Mouse (Mus musculus) heart, embryonic 12.5 days (tissue): ENCODE results near the gene Sorcs2. TPM values are rescaled to one million over a fixed set of nuclear protein-coding genes. Genes with fewer than 3 reads are reported as not detected.

ENCODE experiments used
- ATAC-seq: fragments of 200-750 bp; cut with Nextera tagmentation; 2 replicates; pipeline ENCODE4 v1.8.0; 2017; ENCODE audit warnings: moderate TSS enrichment, moderate library complexity; ENCODE audit not compliant: insufficient number of reproducible peaks, low FRiP score
- H3K27ac ChIP-seq: fragments of 300-500 bp; sonication (generic); 2 replicates; pipeline ENCODE4 v1.5.1; 2016; ENCODE audit warnings: mild to moderate bottlenecking, moderate library complexity; ENCODE audit not compliant: poor library complexity, severe bottlenecking
- H3K27me3 ChIP-seq: fragments of 300-500 bp; sonication (generic); replicated peaks from 2 replicates; pipeline ENCODE4 v1.6.1; 2016; ENCODE audit warnings: mild to moderate bottlenecking, moderate library complexity
- H3K36me3 ChIP-seq: fragments of 300-500 bp; sonication (generic); 2 replicates; pipeline ENCODE4 v1.6.1; 2016; ENCODE audit warnings: mild to moderate bottlenecking, moderate library complexity
- H3K4me1 ChIP-seq: fragments of 300-500 bp; sonication (generic); replicated peaks from 2 replicates; pipeline ENCODE4 v1.6.1; 2016; ENCODE audit warnings: mild to moderate bottlenecking
- H3K4me2 ChIP-seq: fragments of 300-500 bp; sonication (generic); 2 replicates; pipeline ENCODE4 v1.6.1; 2016; ENCODE audit warnings: mild to moderate bottlenecking, moderate library complexity
- H3K4me3 ChIP-seq: fragments of 300-500 bp; sonication (generic); 2 replicates; pipeline ENCODE4 v1.5.1; 2016; ENCODE audit warnings: mild to moderate bottlenecking
- H3K9ac ChIP-seq: fragments of 300-500 bp; sonication (generic); 2 replicates; pipeline ENCODE4 v1.6.1; 2016; ENCODE audit warnings: mild to moderate bottlenecking, moderate library complexity
- H3K9me3 ChIP-seq: fragments of 300-500 bp; sonication (generic); replicated peaks from 2 replicates; pipeline ENCODE4 v1.6.1; 2016; ENCODE audit warnings: mild to moderate bottlenecking, moderate library complexity
- WGBS: fragments of 180-500 bp; shearing (Covaris S2); methylation state at CpG from one replicate; pipeline ENCODE4 v1.1.7; 2016; 5-methylcytosine and 5-hydroxymethylcytosine counted together
- polyA plus RNA-seq: library from polyadenylated mRNA; unstranded; fragments of >200 nt; fragmentation: Nextera tagmentation; extraction: Ambion mirVana; gene quantifications from 2 replicates; pipeline ENCODE4 v1.2.1, GENCODE M21; 2016

Gene Sorcs2
- polyA plus RNA-seq, 1 experiment from 2014 or later, result 12.4 TPM

DNA sequence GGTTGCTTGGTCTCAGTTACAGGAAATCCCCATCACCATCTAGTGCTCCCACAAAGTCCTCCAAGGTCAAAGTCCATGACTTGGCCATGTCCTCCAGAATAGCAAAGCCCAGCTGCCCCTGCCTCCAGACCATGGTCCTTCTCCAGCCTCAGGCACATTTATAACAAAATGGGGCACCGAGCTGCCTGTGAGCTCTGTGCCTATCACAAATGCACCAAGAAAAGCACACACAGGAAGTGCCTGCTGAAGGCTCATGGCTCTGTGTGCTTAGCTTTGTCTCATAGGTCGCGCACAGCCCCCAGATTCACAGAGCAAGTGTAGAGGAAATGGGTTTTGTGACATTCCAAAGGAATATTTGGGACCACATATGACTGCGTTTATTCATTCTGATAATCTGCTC lies 39.8 kb downstream of the Sorcs2 start:
- no peaks in the 10 kb centered on the region for H3K27me3 ChIP-seq
- WGBS, result 35% methylated on average over 4 of the region's 4 CpGs
- H3K4me1 ChIP-seq, result peaks cover 87% of the 10 kb centered on the region
- no peaks in the 10 kb centered on the region for H3K9me3 ChIP-seq
- ATAC-seq, result no peak
- peak overlapping the region; percentile 26; the same call in 1 of the 2 replicates for H3K9ac ChIP-seq
- peak overlapping the region; percentile 77 for H3K27ac ChIP-seq
- no peak overlapping the region for H3K4me3 ChIP-seq
- H3K4me2 ChIP-seq, result no peak overlapping the region
- no peaks in the 10 kb centered on the region for H3K36me3 ChIP-seq

DNA sequence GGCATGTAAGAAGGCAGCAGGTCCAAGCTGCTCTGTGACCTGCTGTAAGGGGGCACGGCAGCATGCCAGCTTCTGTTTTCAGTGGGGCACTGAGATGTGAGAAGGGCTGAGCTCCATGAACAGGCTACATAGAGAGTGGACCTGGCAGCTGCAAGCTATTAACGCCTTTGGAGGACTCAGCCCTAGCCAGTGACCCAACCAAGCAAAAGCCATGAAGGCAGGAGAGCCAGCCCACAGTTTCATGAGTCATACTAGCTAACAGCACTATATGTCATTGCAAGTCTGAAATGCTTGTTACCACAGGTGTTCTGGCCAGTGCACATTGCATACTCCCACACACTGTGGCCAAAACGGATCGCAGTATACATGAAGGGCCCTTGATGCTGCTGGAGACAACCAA lies 41.3 kb downstream of the Sorcs2 start:
- Histone ChIP-seq H3K9ac (no peak overlapping the region), H3K9me3 (no peaks in the 10 kb centered on the region), H3K27me3 (no peaks in the 10 kb centered on the region), H3K4me2 (no peak overlapping the region), H3K36me3 (no peaks in the 10 kb centered on the region), H3K4me3 (no peak overlapping the region), H3K4me1 (peaks cover 75% of the 10 kb centered on the region), H3K27ac (no peak overlapping the region)
- 83% methylated on average over 4 of the region's 4 CpGs for WGBS
- no peak for ATAC-seq

DNA sequence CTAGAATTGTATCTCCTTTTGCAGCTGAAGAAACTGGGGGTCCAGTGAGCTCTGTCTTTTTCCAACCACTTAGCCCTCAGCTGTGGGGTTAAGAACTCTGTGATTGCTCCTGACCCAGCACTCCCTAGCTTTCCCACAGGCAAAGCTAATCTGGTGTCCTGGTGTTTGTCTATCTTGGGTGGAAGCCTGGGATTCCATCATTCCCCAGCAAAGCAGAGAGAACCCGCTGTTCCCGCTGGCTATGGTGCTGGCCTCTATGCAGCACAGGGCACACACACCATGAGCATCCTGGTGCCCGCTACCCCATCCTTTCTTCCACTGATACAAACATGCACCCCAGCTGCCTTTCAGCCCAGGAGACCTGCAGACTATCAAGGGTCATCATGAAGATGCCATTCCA lies 42.3 kb downstream of the Sorcs2 start:
- no peaks in the 10 kb centered on the region for H3K27me3 ChIP-seq
- no peaks in the 10 kb centered on the region for H3K36me3 ChIP-seq
- no peak for ATAC-seq
- no peaks in the 10 kb centered on the region for H3K9me3 ChIP-seq
- H3K4me2 ChIP-seq, result no peak overlapping the region
- H3K4me3 ChIP-seq, result no peak overlapping the region
- H3K9ac ChIP-seq, result no peak overlapping the region
- H3K4me1 ChIP-seq, result peaks cover 66% of the 10 kb centered on the region
- 0 out of 2 replicates have a peak overlapping the region, but pooled peaks have one; percentile 0 for H3K27ac ChIP-seq
- 48% methylated on average over 3 of the region's 3 CpGs for WGBS

DNA sequence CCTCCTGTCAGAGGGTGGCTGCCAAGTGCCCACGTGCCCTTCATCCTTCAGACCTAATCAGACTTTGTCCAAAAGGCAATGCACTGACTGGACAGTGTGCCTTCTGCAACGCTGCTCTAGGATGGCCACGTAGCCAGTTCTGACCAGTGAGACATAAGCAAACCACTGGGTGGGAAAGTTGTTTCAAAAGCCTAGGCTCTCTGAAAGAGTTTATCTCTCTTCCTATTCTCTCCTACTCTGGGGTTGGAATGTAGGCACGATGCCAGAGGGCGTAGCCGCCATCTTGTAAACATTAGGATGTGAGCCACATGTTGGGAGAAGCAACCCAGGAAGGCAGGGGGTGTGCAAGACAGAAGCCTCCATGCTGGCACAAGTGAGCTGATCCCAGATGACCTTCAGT lies 44.3 kb downstream of the Sorcs2 start:
- Histone ChIP-seq H3K9me3 (no peaks in the 10 kb centered on the region), H3K36me3 (no peaks in the 10 kb centered on the region), H3K9ac (no peak overlapping the region), H3K4me2 (no peak overlapping the region), H3K4me1 (peaks cover 46% of the 10 kb centered on the region), H3K4me3 (no peak overlapping the region), H3K27ac (no peak overlapping the region), H3K27me3 (no peaks in the 10 kb centered on the region)
- 68% methylated on average over 6 of the region's 6 CpGs for WGBS
- no peak for ATAC-seq

DNA sequence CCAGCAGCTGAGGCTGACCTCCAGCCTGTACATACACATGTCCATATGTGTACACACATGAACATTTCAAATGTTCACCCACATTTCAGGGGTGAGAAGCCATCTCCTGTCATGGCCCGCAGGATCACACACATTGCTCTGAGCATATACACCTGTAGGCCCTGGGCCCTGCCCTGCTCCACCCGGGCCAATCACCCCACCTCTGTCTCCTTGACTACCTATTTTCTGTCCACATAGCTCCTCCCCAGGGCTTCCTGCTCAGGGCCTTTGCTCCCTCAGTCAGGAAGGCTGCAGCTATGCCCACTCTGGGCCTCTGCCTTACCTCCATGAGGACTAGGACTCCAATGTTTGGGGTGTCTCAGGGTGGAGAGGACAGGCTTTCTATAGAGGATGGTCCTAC lies 44.7 kb downstream of the Sorcs2 start:
- Histone ChIP-seq H3K4me2 (no peak overlapping the region), H3K4me1 (peaks cover 41% of the 10 kb centered on the region), H3K9me3 (no peaks in the 10 kb centered on the region), H3K27me3 (no peaks in the 10 kb centered on the region), H3K4me3 (no peak overlapping the region), H3K27ac (no peak overlapping the region), H3K9ac (no peak overlapping the region), H3K36me3 (no peaks in the 10 kb centered on the region)
- 77% methylated on average over 2 of the region's 2 CpGs for WGBS
- no peak for ATAC-seq

DNA sequence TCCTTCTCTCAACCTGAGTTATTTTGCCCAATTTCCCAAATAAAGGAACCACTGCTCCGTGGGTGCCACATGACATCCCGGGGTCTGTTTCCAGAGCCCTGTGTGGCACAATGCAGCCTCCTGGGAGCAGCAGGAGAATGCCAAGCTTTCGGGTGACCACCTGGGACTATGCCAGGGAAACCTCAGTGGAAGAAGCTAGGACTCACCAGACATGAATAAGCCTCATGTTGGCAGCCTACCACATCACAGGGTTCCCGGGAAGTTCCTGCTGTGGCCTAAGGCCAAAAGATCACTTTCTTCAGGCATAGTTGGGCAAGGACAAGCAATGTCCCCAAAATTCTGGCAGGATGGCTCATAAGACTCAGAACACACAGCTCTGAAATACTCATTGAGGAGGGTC lies 51.2 kb downstream of the Sorcs2 start:
- Histone ChIP-seq H3K27ac (no peak overlapping the region), H3K27me3 (no peaks in the 10 kb centered on the region), H3K36me3 (no peaks in the 10 kb centered on the region), H3K4me3 (no peak overlapping the region), H3K9me3 (no peaks in the 10 kb centered on the region), H3K9ac (no peak overlapping the region), H3K4me1 (peaks cover 11% of the 10 kb centered on the region), H3K4me2 (no peak overlapping the region)
- ATAC-seq, result no peak
- WGBS, result 86% methylated on average over 4 of the region's 4 CpGs

DNA sequence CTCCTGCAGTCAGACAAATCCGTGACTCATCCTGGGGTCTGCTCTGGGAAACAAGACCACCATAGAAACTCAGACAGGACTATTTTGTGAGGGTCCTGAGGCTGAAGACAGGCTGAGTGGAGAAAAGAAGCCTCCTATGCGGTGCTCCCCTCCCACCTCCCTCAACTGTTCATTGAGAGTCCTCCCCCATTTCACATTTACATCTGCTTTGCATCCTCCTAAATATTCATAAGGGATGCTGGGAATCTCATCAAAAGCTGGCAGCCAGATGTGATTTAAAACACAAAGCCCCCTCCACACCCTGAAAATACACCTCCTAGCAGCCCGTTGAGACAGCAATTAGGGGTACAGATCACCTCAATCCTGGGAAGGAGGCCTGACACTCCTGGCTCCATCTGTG lies 58.7 kb downstream of the Sorcs2 start:
- no peaks in the 10 kb centered on the region for H3K36me3 ChIP-seq
- H3K4me1 ChIP-seq, result peaks cover 33% of the 10 kb centered on the region
- no peak for ATAC-seq
- no peak overlapping the region for H3K9ac ChIP-seq
- no peaks in the 10 kb centered on the region for H3K9me3 ChIP-seq
- no peak overlapping the region for H3K27ac ChIP-seq
- H3K27me3 ChIP-seq, result no peaks in the 10 kb centered on the region
- no peak overlapping the region for H3K4me3 ChIP-seq
- H3K4me2 ChIP-seq, result no peak overlapping the region
- 66% methylated on average over 3 of the region's 3 CpGs for WGBS

DNA sequence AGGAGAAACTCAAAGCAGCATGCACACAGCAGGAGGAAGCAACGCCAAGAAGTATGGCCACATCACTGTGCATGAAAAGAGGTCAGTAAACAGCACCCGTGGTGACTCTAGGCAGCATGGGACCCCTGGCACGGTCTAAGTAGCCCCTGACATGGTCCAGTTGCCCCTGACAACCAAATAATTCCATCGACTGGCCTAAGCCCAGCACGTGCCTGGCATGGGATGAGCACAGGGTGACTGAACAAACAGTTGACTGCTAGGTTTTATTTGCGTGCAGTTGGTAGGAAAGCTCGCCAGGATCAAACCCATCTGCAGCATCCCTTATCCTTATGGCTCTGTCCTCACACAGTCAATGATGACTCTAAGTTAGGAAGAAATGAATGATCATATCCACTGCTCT lies 61.7 kb downstream of the Sorcs2 start:
- Histone ChIP-seq H3K36me3 (no peaks in the 10 kb centered on the region), H3K27me3 (no peaks in the 10 kb centered on the region), H3K4me1 (peaks cover 22% of the 10 kb centered on the region), H3K9ac (no peak overlapping the region), H3K4me3 (no peak overlapping the region), H3K4me2 (no peak overlapping the region), H3K9me3 (no peaks in the 10 kb centered on the region), H3K27ac (no peak overlapping the region)
- WGBS, result 80% methylated on average over 7 of the region's 7 CpGs
- no peak for ATAC-seq

DNA sequence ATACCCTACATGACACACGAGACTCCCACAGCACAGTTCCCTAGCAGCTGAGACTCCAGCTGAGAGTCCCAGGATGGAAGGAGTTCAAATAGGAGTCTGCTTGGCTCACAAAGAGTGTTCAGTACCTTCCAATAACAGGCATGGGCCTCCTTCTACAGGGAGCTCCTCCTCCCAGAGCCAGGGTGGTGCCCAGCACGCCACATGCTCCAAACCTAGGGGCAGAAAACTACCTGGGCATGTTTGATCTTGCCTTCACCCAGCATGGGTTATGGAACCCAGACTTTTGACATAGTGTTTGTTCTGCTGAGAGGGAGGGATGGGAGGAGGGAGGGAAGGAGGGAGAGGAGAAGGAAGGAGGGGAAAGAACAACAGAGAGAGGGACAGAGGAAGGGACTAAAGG lies 62.3 kb downstream of the Sorcs2 start:
- Histone ChIP-seq H3K27me3 (no peaks in the 10 kb centered on the region), H3K4me1 (peaks cover 27% of the 10 kb centered on the region), H3K27ac (no peak overlapping the region), H3K9ac (no peak overlapping the region), H3K9me3 (no peaks in the 10 kb centered on the region), H3K4me3 (no peak overlapping the region), H3K36me3 (no peaks in the 10 kb centered on the region), H3K4me2 (no peak overlapping the region)
- ATAC-seq, result no peak
- WGBS, result 73% methylated on average over 2 of the region's 2 CpGs

DNA sequence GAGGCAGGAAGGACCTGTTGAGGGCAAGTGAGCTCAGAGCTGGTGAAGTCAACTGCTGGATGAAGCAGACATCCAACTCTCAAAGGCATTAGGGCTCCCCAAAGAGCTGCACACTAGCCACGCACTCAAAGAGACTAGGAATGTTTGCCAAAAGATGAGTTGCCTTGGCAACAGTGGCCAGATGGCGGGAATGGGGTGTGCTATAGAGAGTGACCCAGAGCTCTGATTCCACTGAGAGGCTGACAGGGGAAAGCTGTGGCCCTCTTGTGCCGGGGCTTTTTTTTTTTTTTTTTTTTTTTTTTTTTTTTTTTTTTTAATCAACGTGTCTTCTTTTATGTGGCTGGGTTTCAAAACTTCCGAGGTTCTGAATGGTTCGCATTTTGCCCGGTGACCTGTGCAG lies 63.7 kb downstream of the Sorcs2 start:
- Histone ChIP-seq H3K4me3 (no peak overlapping the region), H3K27me3 (no peaks in the 10 kb centered on the region), H3K4me2 (no peak overlapping the region), H3K27ac (no peak overlapping the region), H3K4me1 (peaks cover 24% of the 10 kb centered on the region), H3K9ac (no peak overlapping the region), H3K9me3 (no peaks in the 10 kb centered on the region), H3K36me3 (no peaks in the 10 kb centered on the region)
- no peak for ATAC-seq
- whole genome bisulfite sequencing, result 73% methylated on average over 7 of the region's 7 CpGs

DNA sequence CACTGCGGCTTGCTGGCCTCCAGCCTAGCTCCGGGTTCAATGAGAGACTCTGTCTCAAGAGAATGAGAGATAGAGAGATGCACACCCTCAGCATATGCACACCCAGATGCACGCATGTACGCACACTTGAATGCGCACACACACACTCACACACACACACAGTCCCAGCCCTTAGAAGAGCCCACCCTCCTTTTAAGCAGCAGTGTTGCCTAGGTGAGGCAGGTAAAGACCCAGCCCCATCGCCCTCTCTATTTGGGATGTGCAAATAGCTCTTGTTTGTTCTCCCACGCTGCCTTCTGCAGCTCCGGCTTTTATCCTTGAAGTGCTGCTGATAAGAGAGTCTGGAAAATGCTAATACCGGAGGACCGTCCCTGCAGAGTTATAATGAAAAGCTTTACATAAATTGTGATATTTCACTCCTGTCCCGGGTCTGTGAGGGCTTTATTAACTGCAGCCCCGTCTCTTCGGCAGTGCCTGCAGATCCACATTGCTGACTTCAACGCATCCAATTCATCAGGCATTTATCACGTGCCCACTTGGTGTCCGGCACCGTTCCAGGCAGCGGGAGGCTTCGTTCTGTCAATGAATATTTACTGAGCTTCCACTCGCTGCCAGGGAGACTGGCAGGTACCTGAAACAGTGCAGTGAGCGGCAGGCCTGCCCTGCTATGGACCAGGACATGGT lies 67.3 kb downstream of the Sorcs2 start:
- WGBS, result 50% methylated on average over 21 of the region's 21 CpGs
- Histone ChIP-seq H3K9ac (0 out of 2 replicates have a peak overlapping the region, but pooled peaks have one; percentile 21), H3K27me3 (no peaks in the 10 kb centered on the region), H3K4me2 (no peak overlapping the region), H3K4me1 (peaks cover 21% of the 10 kb centered on the region), H3K36me3 (no peaks in the 10 kb centered on the region), H3K9me3 (no peaks in the 10 kb centered on the region), H3K4me3 (no peak overlapping the region), H3K27ac (no peak overlapping the region)
- no peak for ATAC-seq
